Mouse (Mus musculus) T-helper 2 cell (primary cell): ENCODE data around the gene Mms19.

Experiments
- in situ Hi-C: fragments of 300-600 bp; cut with MboI, MseI; formaldehyde crosslinking; loops from one replicate; pipeline ENCODE4 v1.15.1; 2025; ENCODE audit warnings: high pct_unique_total_duplicates

The Mms19 gene

GRCm38 (mm10) chr19:41980819-41981594 is at the start of gene Mms19:
Gene Mms19 (minus strand): TSS chr19:41981157.
- in situ Hi-C loops = loop anchor here (25.0 kb wide), 1 partner anchor 1706 kb away; the partner anchor contains the start of gene Entpd7

GRCm38 (mm10) chr19:42026158-42026557 is 45.2 kb upstream of the Mms19 start:
- in situ Hi-C loops = loop anchor here (5.0 kb wide), 1 partner anchor 89 kb away; no protein-coding TSS in a partner anchor

- in situ Hi-C loops = no loop called here
Measured at GRCm38 (mm10) chr19:42022542-42022848, 41.5 kb upstream of the Mms19 start.

GRCm38 (mm10) chr19:42021681-42022541 is 41.0 kb upstream of the Mms19 start:
- in situ Hi-C loops = no loop called here

- in situ Hi-C loops = no loop called here
Measured at GRCm38 (mm10) chr19:42019011-42019522, 38.1 kb upstream of the Mms19 start.

- in situ Hi-C loops = no loop called here
Measured at GRCm38 (mm10) chr19:42017399-42018247, 36.7 kb upstream of the Mms19 start.

GRCm38 (mm10) chr19:42016840-42017239 is 35.9 kb upstream of the Mms19 start:
- in situ Hi-C loops = no loop called here

- in situ Hi-C loops = no loop called here
Measured at GRCm38 (mm10) chr19:42016251-42016650, 35.3 kb upstream of the Mms19 start.

GRCm38 (mm10) chr19:42015001-42015400 is 34.0 kb upstream of the Mms19 start:
- in situ Hi-C loops = no loop called here

GRCm38 (mm10) chr19:42014231-42014825 is 33.4 kb upstream of the Mms19 start:
- in situ Hi-C loops = no loop called here

- in situ Hi-C loops = no loop called here
Measured at GRCm38 (mm10) chr19:42011123-42011522, 30.2 kb upstream of the Mms19 start.

GRCm38 (mm10) chr19:42010436-42010835 is 29.5 kb upstream of the Mms19 start:
- in situ Hi-C loops = no loop called here

GRCm38 (mm10) chr19:42009067-42009466 is 28.1 kb upstream of the Mms19 start:
- in situ Hi-C loops = no loop called here

GRCm38 (mm10) chr19:42008586-42008985 is 27.6 kb upstream of the Mms19 start:
- in situ Hi-C loops = no loop called here

- in situ Hi-C loops = no loop called here
Measured at GRCm38 (mm10) chr19:42006568-42006967, 25.6 kb upstream of the Mms19 start.

GRCm38 (mm10) chr19:42005616-42006015 is 24.7 kb upstream of the Mms19 start:
- in situ Hi-C loops = no loop called here

GRCm38 (mm10) chr19:42004258-42004657 is 23.3 kb upstream of the Mms19 start:
- in situ Hi-C loops = no loop called here

GRCm38 (mm10) chr19:42001253-42001980 is 20.5 kb upstream of the Mms19 start:
- in situ Hi-C loops = no loop called here

- in situ Hi-C loops = no loop called here
Measured at GRCm38 (mm10) chr19:42000446-42000958, 19.5 kb upstream of the Mms19 start.

GRCm38 (mm10) chr19:41999688-42000283 is 18.8 kb upstream of the Mms19 start:
- in situ Hi-C loops = loop anchor here (25.0 kb wide), 1 partner anchor 1688 kb away; the partner anchor contains the start of gene Entpd7
